ENCODE assay signal across 8 mouse cellular contexts in the genomic region with DNA sequence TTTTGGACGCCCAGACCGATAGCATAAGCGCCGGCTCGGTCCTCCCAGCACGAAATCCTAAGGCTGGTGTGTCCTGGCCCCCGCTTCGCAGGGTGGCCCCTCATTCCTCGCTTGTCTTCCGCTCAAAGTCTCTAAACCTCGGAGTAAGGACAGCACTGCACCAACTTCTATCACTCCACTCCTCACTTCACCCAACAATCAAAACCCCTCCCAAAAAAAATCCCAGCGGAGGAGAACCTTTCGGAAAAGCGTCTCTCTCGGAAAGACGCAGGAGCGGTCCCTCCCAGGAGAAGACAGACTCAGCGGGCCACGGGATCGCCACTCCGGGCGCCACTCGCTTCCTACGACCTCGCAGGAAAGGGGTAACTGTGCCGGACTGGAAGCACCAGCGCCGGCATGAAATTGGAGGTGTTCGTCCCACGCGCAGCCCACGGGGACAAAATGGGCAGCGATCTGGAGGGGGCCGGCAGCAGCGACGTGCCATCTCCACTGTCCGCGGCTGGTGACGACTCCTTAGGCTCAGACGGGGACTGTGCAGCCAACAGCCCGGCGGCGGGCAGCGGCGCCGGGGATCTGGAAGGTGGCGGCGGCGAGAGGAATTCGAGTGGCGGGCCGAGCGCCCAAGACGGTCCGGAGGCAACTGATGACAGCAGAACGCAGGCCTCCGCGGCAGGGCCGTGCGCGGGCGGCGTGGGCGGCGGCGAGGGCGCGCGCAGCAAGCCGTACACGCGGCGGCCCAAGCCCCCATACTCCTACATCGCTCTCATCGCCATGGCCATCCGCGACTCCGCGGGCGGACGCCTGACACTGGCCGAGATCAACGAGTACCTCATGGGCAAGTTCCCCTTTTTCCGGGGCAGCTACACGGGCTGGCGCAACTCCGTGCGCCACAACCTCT. TPM values are rescaled to one million over a fixed set of nuclear protein-coding genes. Genes with fewer than 3 reads are reported as not detected.
A peak's percentile ranks its signal among the peaks of the same experiment; 100 is the strongest.
DNase-seq lines count a peak whose midpoint lies in the region; ATAC-seq and TF ChIP-seq lines count a peak whose summit lies in the region.

A gene (minus strand): TSS at position 813 of the 898 bp plus-strand sequence.

- TF ChIP-seq CTCF in spleen, adult 2 months (IDR thresholded peaks at IDR 0.05; ENCODE audit: extremely low read depth, insufficient read depth, insufficient read length, insufficient replicate concordance): no peak
- TF ChIP-seq CTCF in liver, postnatal 0 days (IDR thresholded peaks at IDR 0.05; ENCODE audit: low read depth): no peak

- no peaks in the 10 kb centered on the region for H3K9me3 ChIP-seq in heart, embryonic 11.5 days (replicated peaks; ENCODE audit: control insufficient read depth, low read length)
- no peaks in the 10 kb centered on the region for H3K9me3 ChIP-seq in kidney, embryonic 14.5 days (ENCODE audit: control insufficient read depth, low read length)
- H3K9me3 ChIP-seq in liver, postnatal 0 days (ENCODE audit: low read length): no peaks in the 10 kb centered on the region
- H3K9me3 ChIP-seq in neural tube, embryonic 11.5 days (ENCODE audit: control insufficient read depth, low read length): 0 out of 2 replicates have a peak, but pooled peaks cover 3% of the 10 kb centered on the region

- H3K9ac ChIP-seq in heart, embryonic 11.5 days (ENCODE audit: low read depth, low read length): 0 out of 2 replicates have a peak within 1 kb of the TSS, but pooled peaks have one; percentile 34
- H3K9ac ChIP-seq in kidney, embryonic 14.5 days (ENCODE audit: low read depth, low read length): peak within 1 kb of the TSS; percentile 50
- peak within 1 kb of the TSS; percentile 73 for H3K9ac ChIP-seq in liver, postnatal 0 days (replicated peaks)
- peak within 1 kb of the TSS; percentile 39 for H3K9ac ChIP-seq in neural tube, embryonic 11.5 days (ENCODE audit: low read length)

- 0 out of 2 replicates have a peak, but pooled peaks have one; percentile 5 for ATAC-seq in heart, embryonic 11.5 days (replicated peaks; ENCODE audit: insufficient number of reproducible peaks, low FRiP score, low TSS enrichment)
- peak; percentile 55 for ATAC-seq in kidney, embryonic 14.5 days (ENCODE audit: low FRiP score, low TSS enrichment)
- peak; percentile 12 for ATAC-seq in liver, postnatal 0 days
- ATAC-seq in neural tube, embryonic 11.5 days (ENCODE audit: insufficient read depth, low FRiP score, low TSS enrichment): peak; percentile 53
- ATAC-seq in erythroid progenitor cell, adult 5-6 weeks (replicated peaks; ENCODE audit: low FRiP score, poor library complexity, severe bottlenecking): no peak

- 2% methylated on average over 87 of the region's 88 CpGs for WGBS in spleen, adult 2 months
- WGBS in heart, embryonic 11.5 days (ENCODE audit: insufficient replicate concordance): under 1% methylated on average over 86 of the region's 88 CpGs
- under 1% methylated on average over 87 of the region's 88 CpGs for WGBS in kidney, embryonic 14.5 days
- WGBS in liver, postnatal 0 days (ENCODE audit: insufficient replicate concordance): 2% methylated on average over 82 of the region's 88 CpGs
- under 1% methylated on average over 85 of the region's 88 CpGs for WGBS in neural tube, embryonic 11.5 days

- no peak for TF ChIP-seq POLR2A in spleen, adult 2 months (IDR thresholded peaks at IDR 0.05; ENCODE audit: low read depth, low read length)

- no peaks in the 10 kb centered on the region for H3K36me3 ChIP-seq in spleen, adult 2 months (ENCODE audit: control insufficient read depth, insufficient read depth, low read length)
- H3K36me3 ChIP-seq in heart, embryonic 11.5 days (ENCODE audit: control insufficient read depth, insufficient read depth, low read length): no peaks in the 10 kb centered on the region
- H3K36me3 ChIP-seq in kidney, embryonic 14.5 days (ENCODE audit: control insufficient read depth, insufficient read depth, low read length): no peaks in the 10 kb centered on the region
- H3K36me3 ChIP-seq in liver, postnatal 0 days (replicated peaks; ENCODE audit: insufficient read depth, low read length): no peaks in the 10 kb centered on the region
- no peaks in the 10 kb centered on the region for H3K36me3 ChIP-seq in neural tube, embryonic 11.5 days (ENCODE audit: control insufficient read depth, insufficient read depth, low read length)

- no peak for DNase-seq in spleen, adult 2 months (ENCODE audit: low read depth in 1 of 2, low spot score in 2 of 2)
- DNase-seq in spleen, adult 12 weeks (ENCODE audit: low spot score): no peak
- DNase-seq in liver, postnatal 0 days: peak; percentile 59
- DNase-seq in neural tube, embryonic 11.5 days (ENCODE audit: low spot score): peak; percentile 55

- H3K4me3 ChIP-seq in spleen, adult 2 months (ENCODE audit: extremely low read depth, insufficient read depth, insufficient read length): peak within 1 kb of the TSS; percentile 48
- peak within 1 kb of the TSS; percentile 63 for H3K4me3 ChIP-seq in brown adipose tissue, adult 24 weeks (ENCODE audit: insufficient read depth, low read depth, low read length)
- H3K4me3 ChIP-seq in heart, embryonic 11.5 days (ENCODE audit: low read depth, low read length): peak within 1 kb of the TSS; percentile 70
- H3K4me3 ChIP-seq in kidney, embryonic 14.5 days (ENCODE audit: low read length): peak within 1 kb of the TSS; percentile 62
- H3K4me3 ChIP-seq in liver, postnatal 0 days (ENCODE audit: low read depth, low read length): peak within 1 kb of the TSS; percentile 66
- H3K4me3 ChIP-seq in neural tube, embryonic 11.5 days (ENCODE audit: low read depth, low read length): peak within 1 kb of the TSS; percentile 52

- H3K4me1 ChIP-seq in spleen, adult 2 months (ENCODE audit: control insufficient read depth, insufficient read depth, insufficient read length): peaks cover 17% of the 10 kb centered on the region
- peaks cover 3% of the 10 kb centered on the region; the same call in 1 of the 2 replicates for H3K4me1 ChIP-seq in brown adipose tissue, adult 24 weeks (ENCODE audit: control insufficient read depth, insufficient read depth, insufficient read length, low read length)
- peaks cover 13% of the 10 kb centered on the region for H3K4me1 ChIP-seq in heart, embryonic 11.5 days (ENCODE audit: control insufficient read depth, insufficient read depth, low read length)
- peaks cover 18% of the 10 kb centered on the region; the same call in 1 of the 2 replicates for H3K4me1 ChIP-seq in kidney, embryonic 14.5 days (ENCODE audit: control insufficient read depth, insufficient read depth, low read length)
- H3K4me1 ChIP-seq in liver, postnatal 0 days (ENCODE audit: insufficient read depth): peaks cover 10% of the 10 kb centered on the region; the same call in 1 of the 2 replicates
- H3K4me1 ChIP-seq in neural tube, embryonic 11.5 days (ENCODE audit: control insufficient read depth, insufficient read depth, low read length): peaks cover 13% of the 10 kb centered on the region

- H3K27me3 ChIP-seq in spleen, adult 2 months (ENCODE audit: control insufficient read depth, insufficient read depth, low read length): peaks cover 25% of the 10 kb centered on the region
- H3K27me3 ChIP-seq in heart, embryonic 11.5 days (ENCODE audit: control insufficient read depth, insufficient read depth, low read length): peaks cover 94% of the 10 kb centered on the region
- peaks cover 97% of the 10 kb centered on the region for H3K27me3 ChIP-seq in kidney, embryonic 14.5 days (ENCODE audit: control insufficient read depth, insufficient read depth, low read length)
- peaks cover 44% of the 10 kb centered on the region for H3K27me3 ChIP-seq in liver, postnatal 0 days (ENCODE audit: insufficient read depth, low read length)
- peaks cover 81% of the 10 kb centered on the region for H3K27me3 ChIP-seq in neural tube, embryonic 11.5 days (ENCODE audit: control insufficient read depth, insufficient read depth, low read length)

- peak within 1 kb of the TSS; percentile 99 for H3K4me2 ChIP-seq in heart, embryonic 11.5 days
- H3K4me2 ChIP-seq in kidney, embryonic 14.5 days (replicated peaks; ENCODE audit: low read depth, low read length): peak within 1 kb of the TSS; percentile 99
- H3K4me2 ChIP-seq in liver, postnatal 0 days (ENCODE audit: low read depth, low read length): peak within 1 kb of the TSS; percentile 73
- H3K4me2 ChIP-seq in neural tube, embryonic 11.5 days (ENCODE audit: low read depth): peak within 1 kb of the TSS; percentile 96

- no peak for TF ChIP-seq EP300 in liver, postnatal 0 days (IDR thresholded peaks at IDR 0.05; ENCODE audit: low read depth)

- H3K27ac ChIP-seq in spleen, adult 2 months (ENCODE audit: insufficient read depth, low read length): no peak within 1 kb of the TSS
- H3K27ac ChIP-seq in brown adipose tissue, adult 24 weeks (replicated peaks; ENCODE audit: low read depth, low read length): no peak within 1 kb of the TSS
- H3K27ac ChIP-seq in heart, embryonic 11.5 days (ENCODE audit: low read depth, low read length): no peak within 1 kb of the TSS
- H3K27ac ChIP-seq in kidney, embryonic 14.5 days (ENCODE audit: low read depth, low read length): no peak within 1 kb of the TSS
- peak within 1 kb of the TSS; percentile 85 for H3K27ac ChIP-seq in liver, postnatal 0 days (ENCODE audit: low read depth)
- 0 out of 2 replicates have a peak within 1 kb of the TSS, but pooled peaks have one; percentile 23 for H3K27ac ChIP-seq in neural tube, embryonic 11.5 days (ENCODE audit: low read depth, low read length)

RNA-seq across cellular contexts. Expression of the gene that starts here (rescaled TPM):
- not detected in 2 replicates for polyA plus RNA-seq in spleen, adult 2 months (2012; rRNA removed)
- not detected in 2 replicates for polyA plus RNA-seq in brown adipose tissue, adult 24 weeks (2012; ENCODE audit: insufficient read depth, insufficient read length, missing spikeins)
- not detected in 2 replicates for polyA plus RNA-seq in heart, embryonic 11.5 days (2014; fragmentation: Nextera tagmentation; extraction: Ambion mirVana)
- polyA plus RNA-seq in kidney, embryonic 14.5 days (2014; fragmentation: Nextera tagmentation; extraction: Ambion mirVana): not detected in 2 replicates
- polyA plus RNA-seq in liver, postnatal 0 days (2015; fragmentation: Nextera tagmentation; extraction: Ambion mirVana): not detected in 2 replicates
- not detected in 2 replicates for polyA plus RNA-seq in neural tube, embryonic 11.5 days (2014; fragmentation: Nextera tagmentation; extraction: Ambion mirVana)
- total RNA-seq in erythroid progenitor cell, adult 5-6 weeks (2015; ENCODE audit: low replicate concordance): not detected in 2 replicates
- not detected in 2 replicates for total RNA-seq in erythroid progenitor cell, adult 5-6 weeks (2017; ENCODE audit: low replicate concordance)

Comparison
In these comparisons a context has a peak if more than half of its experiments do, and no peak if none do; other contexts are left out.
1. Peak in ATAC-seq, H3K4me3 ChIP-seq, H3K9ac ChIP-seq and H3K4me2 ChIP-seq in heart, embryonic 11.5 days; RNA of the gene not detected or under 1 TPM.
2. Peak in ATAC-seq, H3K4me3 ChIP-seq, H3K9ac ChIP-seq and H3K4me2 ChIP-seq in kidney, embryonic 14.5 days; RNA of the gene not detected or under 1 TPM.
3. Peak in DNase-seq, ATAC-seq, H3K4me3 ChIP-seq, H3K27ac ChIP-seq, H3K9ac ChIP-seq and H3K4me2 ChIP-seq in liver, postnatal 0 days; RNA of the gene not detected or under 1 TPM.
4. Peak in DNase-seq, ATAC-seq, H3K4me3 ChIP-seq, H3K27ac ChIP-seq, H3K9ac ChIP-seq and H3K4me2 ChIP-seq in neural tube, embryonic 11.5 days; RNA of the gene not detected or under 1 TPM.